ENCODE assay signal across 11 mouse cellular contexts in genomic region chr11:78522481-78522997, GRCm38 (mm10). TPM values are rescaled to one million over a fixed set of nuclear protein-coding genes. Genes with fewer than 3 reads are reported as not detected.
DNase-seq lines count a peak whose midpoint lies in the region; ATAC-seq and TF ChIP-seq lines count a peak whose summit lies in the region.
"Had no signal": no experiment of that assay in that cellular context is flagged by ENCODE, and none has a peak within 500 bp of the region (broad histone marks: within the 10 kb centered on the region; RNA-seq: fewer than 3 reads in every experiment).

No protein-coding gene starts in this region.

- H3K27me3 ChIP-seq in forebrain, postnatal 0 days (ENCODE audit: insufficient read depth, low read length), result no peaks in the 10 kb centered on the region
- no peaks in the 10 kb centered on the region for H3K27me3 ChIP-seq in forebrain, embryonic 10.5 days (ENCODE audit: poor library complexity, severe bottlenecking)
- H3K27me3 ChIP-seq in liver, postnatal 0 days (ENCODE audit: insufficient read depth, low read length), result no peaks in the 10 kb centered on the region
- H3K27me3 ChIP-seq in liver, embryonic 11.5 days (replicated peaks; ENCODE audit: control insufficient read depth, insufficient read depth, low read length), result no peaks in the 10 kb centered on the region
- no peaks in the 10 kb centered on the region for H3K27me3 ChIP-seq in neural tube, embryonic 15.5 days (replicated peaks)
- H3K27me3 ChIP-seq: embryonic facial prominence, embryonic 15.5 days had no signal

- DNase-seq in forebrain, postnatal 0 days, result no peak
- DNase-seq in forebrain, embryonic 10.5 days (ENCODE audit: extremely low spot score, low spot score), result no peak
- DNase-seq in liver, postnatal 0 days, result no peak
- no peak for DNase-seq in liver, embryonic 11.5 days (ENCODE audit: low spot score)
- DNase-seq in thymus, adult 18-20 months, result no peak
- no peak for DNase-seq in left cerebral cortex, adult 11 months (ENCODE audit: low spot score)

- no peak overlapping the region for H3K4me3 ChIP-seq in forebrain, postnatal 0 days (ENCODE audit: low read depth, low read length)
- no peak overlapping the region for H3K4me3 ChIP-seq in forebrain, embryonic 10.5 days
- no peak overlapping the region for H3K4me3 ChIP-seq in liver, postnatal 0 days (ENCODE audit: low read depth, low read length)
- no peak overlapping the region for H3K4me3 ChIP-seq in liver, embryonic 11.5 days (ENCODE audit: low read depth, low read length)
- no peak overlapping the region for H3K4me3 ChIP-seq in brown adipose tissue, adult 24 weeks (ENCODE audit: insufficient read depth, low read depth, low read length)
- H3K4me3 ChIP-seq in neural tube, embryonic 15.5 days (replicated peaks), result no peak overlapping the region
- H3K4me3 ChIP-seq: embryonic facial prominence, embryonic 15.5 days had no signal

- no peaks in the 10 kb centered on the region for H3K4me1 ChIP-seq in forebrain, postnatal 0 days (ENCODE audit: insufficient read depth)
- peaks cover 3% of the 10 kb centered on the region; the same call in 1 of the 2 replicates for H3K4me1 ChIP-seq in forebrain, embryonic 10.5 days
- H3K4me1 ChIP-seq in liver, postnatal 0 days (ENCODE audit: insufficient read depth), result no peaks in the 10 kb centered on the region
- H3K4me1 ChIP-seq in liver, embryonic 11.5 days (replicated peaks; ENCODE audit: control insufficient read depth, insufficient read depth, low read length), result no peaks in the 10 kb centered on the region
- H3K4me1 ChIP-seq in brown adipose tissue, adult 24 weeks (ENCODE audit: control insufficient read depth, insufficient read depth, insufficient read length, low read length), result no peaks in the 10 kb centered on the region
- no peaks in the 10 kb centered on the region for H3K4me1 ChIP-seq in neural tube, embryonic 15.5 days
- H3K4me1 ChIP-seq: embryonic facial prominence, embryonic 15.5 days had no signal

- H3K27ac ChIP-seq in forebrain, postnatal 0 days (ENCODE audit: low read depth, low read length), result no peak overlapping the region
- H3K27ac ChIP-seq in forebrain, embryonic 10.5 days, result no peak overlapping the region
- no peak overlapping the region for H3K27ac ChIP-seq in liver, postnatal 0 days (ENCODE audit: low read depth)
- H3K27ac ChIP-seq in liver, embryonic 11.5 days (ENCODE audit: low read depth, low read length), result no peak overlapping the region
- H3K27ac ChIP-seq in brown adipose tissue, adult 24 weeks (replicated peaks; ENCODE audit: low read depth, low read length), result peak overlapping the region; percentile 7
- H3K27ac ChIP-seq in neural tube, embryonic 15.5 days (replicated peaks), result peak overlapping the region; percentile 54

- peaks cover 96% of the 10 kb centered on the region for H3K36me3 ChIP-seq in forebrain, postnatal 0 days (ENCODE audit: insufficient read depth)
- H3K36me3 ChIP-seq in forebrain, embryonic 10.5 days (replicated peaks), result peaks cover 100% of the 10 kb centered on the region
- peaks cover 76% of the 10 kb centered on the region for H3K36me3 ChIP-seq in liver, postnatal 0 days (replicated peaks; ENCODE audit: insufficient read depth, low read length)
- H3K36me3 ChIP-seq in liver, embryonic 11.5 days (ENCODE audit: control insufficient read depth, insufficient read depth, low read length), result peaks cover 46% of the 10 kb centered on the region
- H3K36me3 ChIP-seq in neural tube, embryonic 15.5 days, result peaks cover 98% of the 10 kb centered on the region

- H3K9ac ChIP-seq in forebrain, postnatal 0 days, result no peak overlapping the region
- H3K9ac ChIP-seq in liver, postnatal 0 days (replicated peaks), result no peak overlapping the region
- H3K9ac ChIP-seq in liver, embryonic 11.5 days (ENCODE audit: low read depth, low read length), result no peak overlapping the region
- H3K9ac ChIP-seq in neural tube, embryonic 15.5 days (replicated peaks), result no peak overlapping the region
- H3K9ac ChIP-seq: embryonic facial prominence, embryonic 15.5 days had no signal

- peak; percentile 58 for TF ChIP-seq CTCF in forebrain, postnatal 0 days (IDR thresholded peaks at IDR 0.05; ENCODE audit: low read depth)
- TF ChIP-seq CTCF in liver, postnatal 0 days (IDR thresholded peaks at IDR 0.05; ENCODE audit: low read depth), result peak; percentile 57

- H3K4me2 ChIP-seq in forebrain, postnatal 0 days (ENCODE audit: low read depth), result no peak overlapping the region
- no peak overlapping the region for H3K4me2 ChIP-seq in liver, postnatal 0 days (ENCODE audit: low read depth, low read length)
- no peak overlapping the region for H3K4me2 ChIP-seq in liver, embryonic 11.5 days
- no peak overlapping the region for H3K4me2 ChIP-seq in neural tube, embryonic 15.5 days
- H3K4me2 ChIP-seq: embryonic facial prominence, embryonic 15.5 days had no signal

- no peak for ATAC-seq in forebrain, postnatal 0 days
- no peak for ATAC-seq in liver, postnatal 0 days
- no peak for ATAC-seq in liver, embryonic 11.5 days (replicated peaks; ENCODE audit: low FRiP score)
- ATAC-seq in neural tube, embryonic 15.5 days (ENCODE audit: low FRiP score), result no peak

- TF ChIP-seq EP300 in liver, postnatal 0 days (IDR thresholded peaks at IDR 0.05; ENCODE audit: low read depth), result no peak

- 96% methylated on average over 1 of the region's 1 CpGs for WGBS in forebrain, postnatal 0 days
- WGBS in forebrain, embryonic 10.5 days, result 93% methylated on average over 1 of the region's 1 CpGs
- 88% methylated on average over 1 of the region's 1 CpGs for WGBS in liver, postnatal 0 days (ENCODE audit: insufficient replicate concordance)
- 79% methylated on average over 1 of the region's 1 CpGs for WGBS in liver, embryonic 11.5 days
- 100% methylated on average over 1 of the region's 1 CpGs for WGBS in neural tube, embryonic 15.5 days

- H3K9me3 ChIP-seq in forebrain, postnatal 0 days (ENCODE audit: low read length), result no peaks in the 10 kb centered on the region
- H3K9me3 ChIP-seq in forebrain, embryonic 10.5 days, result no peaks in the 10 kb centered on the region
- H3K9me3 ChIP-seq in liver, postnatal 0 days (ENCODE audit: low read length), result no peaks in the 10 kb centered on the region
- no peaks in the 10 kb centered on the region for H3K9me3 ChIP-seq in liver, embryonic 11.5 days (ENCODE audit: control insufficient read depth, low read length)
- no peaks in the 10 kb centered on the region for H3K9me3 ChIP-seq in neural tube, embryonic 15.5 days (replicated peaks)
- H3K9me3 ChIP-seq: embryonic facial prominence, embryonic 15.5 days had no signal

RNA-seq across cellular contexts. Expression of gene Poldip2, which starts 10.5 kb away (rescaled TPM):
- total RNA-seq in forebrain, postnatal 0 days (2014; rRNA removed), result 139 and 157 TPM in 2 replicates
- 165 and 175 TPM in 2 replicates for polyA plus RNA-seq in forebrain, postnatal 0 days (2015; fragmentation: Nextera tagmentation; extraction: Ambion mirVana)
- polyA plus RNA-seq in forebrain, embryonic 10.5 days (2016; fragmentation: Nextera tagmentation; extraction: Ambion mirVana), result 144 and 148 TPM in 2 replicates
- polyA plus RNA-seq in liver, postnatal 0 days (2015; fragmentation: Nextera tagmentation; extraction: Ambion mirVana), result 94.2 and 96.6 TPM in 2 replicates
- 151 and 154 TPM in 2 replicates for polyA plus RNA-seq in liver, embryonic 11.5 days (2014; fragmentation: Nextera tagmentation; extraction: Ambion mirVana)
- polyA plus RNA-seq in brown adipose tissue, adult 24 weeks (2012; ENCODE audit: insufficient read depth, insufficient read length, missing spikeins), result 190 and 193 TPM in 2 replicates
- 182 and 192 TPM in 2 replicates for polyA plus RNA-seq in neural tube, embryonic 15.5 days (2015; fragmentation: Nextera tagmentation; extraction: Ambion mirVana)

RNA-seq across cellular contexts. Expression of gene Tmem199, which starts 10.6 kb away (rescaled TPM):
- 64.8 and 73.2 TPM in 2 replicates for total RNA-seq in forebrain, postnatal 0 days (2014; rRNA removed)
- polyA plus RNA-seq in forebrain, postnatal 0 days (2015; fragmentation: Nextera tagmentation; extraction: Ambion mirVana), result 84.2 and 86.0 TPM in 2 replicates
- polyA plus RNA-seq in forebrain, embryonic 10.5 days (2016; fragmentation: Nextera tagmentation; extraction: Ambion mirVana), result 76.7 and 78.5 TPM in 2 replicates
- polyA plus RNA-seq in liver, postnatal 0 days (2015; fragmentation: Nextera tagmentation; extraction: Ambion mirVana), result 21.1 TPM in 2 replicates
- 59.9 and 61.9 TPM in 2 replicates for polyA plus RNA-seq in liver, embryonic 11.5 days (2014; fragmentation: Nextera tagmentation; extraction: Ambion mirVana)
- polyA plus RNA-seq in brown adipose tissue, adult 24 weeks (2012; ENCODE audit: insufficient read depth, insufficient read length, missing spikeins), result 21.4 and 27.2 TPM in 2 replicates
- polyA plus RNA-seq in neural tube, embryonic 15.5 days (2015; fragmentation: Nextera tagmentation; extraction: Ambion mirVana), result 89.3 and 94.4 TPM in 2 replicates

RNA-seq across cellular contexts. Expression of gene Tnfaip1, which starts 13.6 kb away (rescaled TPM):
- 38.9 and 42.7 TPM in 2 replicates for total RNA-seq in forebrain, postnatal 0 days (2014; rRNA removed)
- 54.6 and 66.3 TPM in 2 replicates for polyA plus RNA-seq in forebrain, postnatal 0 days (2015; fragmentation: Nextera tagmentation; extraction: Ambion mirVana)
- 96.4 and 97.2 TPM in 2 replicates for polyA plus RNA-seq in forebrain, embryonic 10.5 days (2016; fragmentation: Nextera tagmentation; extraction: Ambion mirVana)
- 12.9 and 13.1 TPM in 2 replicates for polyA plus RNA-seq in liver, postnatal 0 days (2015; fragmentation: Nextera tagmentation; extraction: Ambion mirVana)
- polyA plus RNA-seq in liver, embryonic 11.5 days (2014; fragmentation: Nextera tagmentation; extraction: Ambion mirVana), result 42.1 and 42.2 TPM in 2 replicates
- 25.2 and 30.1 TPM in 2 replicates for polyA plus RNA-seq in brown adipose tissue, adult 24 weeks (2012; ENCODE audit: insufficient read depth, insufficient read length, missing spikeins)
- 56.1 and 60.3 TPM in 2 replicates for polyA plus RNA-seq in neural tube, embryonic 15.5 days (2015; fragmentation: Nextera tagmentation; extraction: Ambion mirVana)

RNA-seq across cellular contexts. Expression of gene Ift20, which starts 13.6 kb away (rescaled TPM):
- total RNA-seq in forebrain, postnatal 0 days (2014; rRNA removed), result 106 and 119 TPM in 2 replicates
- polyA plus RNA-seq in forebrain, postnatal 0 days (2015; fragmentation: Nextera tagmentation; extraction: Ambion mirVana), result 124 and 140 TPM in 2 replicates
- 75.9 and 78.8 TPM in 2 replicates for polyA plus RNA-seq in forebrain, embryonic 10.5 days (2016; fragmentation: Nextera tagmentation; extraction: Ambion mirVana)
- polyA plus RNA-seq in liver, postnatal 0 days (2015; fragmentation: Nextera tagmentation; extraction: Ambion mirVana), result 82.3 and 85.1 TPM in 2 replicates
- 112 and 114 TPM in 2 replicates for polyA plus RNA-seq in liver, embryonic 11.5 days (2014; fragmentation: Nextera tagmentation; extraction: Ambion mirVana)
- polyA plus RNA-seq in brown adipose tissue, adult 24 weeks (2012; ENCODE audit: insufficient read depth, insufficient read length, missing spikeins), result 67.3 and 75.5 TPM in 2 replicates
- polyA plus RNA-seq in neural tube, embryonic 15.5 days (2015; fragmentation: Nextera tagmentation; extraction: Ambion mirVana), result 120 and 127 TPM in 2 replicates

RNA-seq across cellular contexts. Expression of gene Sebox, which starts 19.3 kb away (rescaled TPM):
- total RNA-seq in forebrain, postnatal 0 days (2014; rRNA removed), result 0.14 and 0.15 TPM in 2 replicates
- 0.35 TPM in 1 of 2 replicates, not detected in the other for polyA plus RNA-seq in forebrain, postnatal 0 days (2015; fragmentation: Nextera tagmentation; extraction: Ambion mirVana)
- polyA plus RNA-seq in forebrain, embryonic 10.5 days (2016; fragmentation: Nextera tagmentation; extraction: Ambion mirVana), result not detected in 2 replicates
- polyA plus RNA-seq in liver, postnatal 0 days (2015; fragmentation: Nextera tagmentation; extraction: Ambion mirVana), result 0.11 and 0.16 TPM in 2 replicates
- 0.21 and 0.32 TPM in 2 replicates for polyA plus RNA-seq in liver, embryonic 11.5 days (2014; fragmentation: Nextera tagmentation; extraction: Ambion mirVana)
- not detected in 2 replicates for polyA plus RNA-seq in brown adipose tissue, adult 24 weeks (2012; ENCODE audit: insufficient read depth, insufficient read length, missing spikeins)
- polyA plus RNA-seq in neural tube, embryonic 15.5 days (2015; fragmentation: Nextera tagmentation; extraction: Ambion mirVana), result 0.12 TPM in 1 of 2 replicates, not detected in the other
- total RNA-seq: megakaryocyte, adult 5-6 weeks had no signal
- polyA plus RNA-seq: embryonic facial prominence, embryonic 15.5 days; large intestine, adult 2 months had no signal

Comparison
In these comparisons a context has a peak if more than half of its experiments do, and no peak if none do; other contexts are left out.
1. H3K27ac ChIP-seq: peak in brown adipose tissue, adult 24 weeks (single experiment) and neural tube, embryonic 15.5 days (single experiment); none in forebrain, postnatal 0 days (single experiment), forebrain, embryonic 10.5 days (single experiment), liver, postnatal 0 days (single experiment) and liver, embryonic 11.5 days (single experiment).